27 mouse cellular contexts compared by ENCODE assay signal in the genomic region with DNA sequence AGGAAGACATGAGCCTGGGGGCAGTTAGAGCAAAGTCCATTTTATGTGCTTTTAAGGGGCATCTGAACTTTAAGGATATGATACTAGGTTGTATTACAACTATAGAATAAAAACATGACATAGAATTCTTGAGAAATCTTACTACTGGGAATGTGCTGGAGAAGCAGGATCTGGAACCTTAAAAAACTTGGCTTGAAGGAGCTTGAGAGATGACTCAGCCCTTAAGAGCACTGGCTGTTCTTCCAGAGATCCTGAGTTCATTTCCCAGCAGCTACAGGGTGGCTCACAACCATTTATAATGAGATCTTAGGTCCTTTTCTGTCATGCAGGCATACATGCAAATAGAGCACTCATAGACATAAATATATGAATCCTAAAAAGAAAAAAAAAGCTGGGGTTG. TPM values are rescaled to one million over a fixed set of nuclear protein-coding genes. Genes with fewer than 3 reads are reported as not detected.
"Had no signal": no experiment of that assay in that cellular context is flagged by ENCODE, and none has a peak within 500 bp of the region (broad histone marks: within the 10 kb centered on the region; RNA-seq: fewer than 3 reads in every experiment).

No protein-coding gene starts in this region.

- H3K27me3 ChIP-seq: limb, embryonic 12.5 days; limb, embryonic 15.5 days; lung, embryonic 15.5 days had no signal

- H3K9me3 ChIP-seq: limb, embryonic 12.5 days; limb, embryonic 15.5 days; lung, embryonic 15.5 days had no signal

- H3K36me3 ChIP-seq: limb, embryonic 12.5 days; limb, embryonic 15.5 days; lung, embryonic 15.5 days had no signal

- ATAC-seq: liver, postnatal 0 days had no signal

- DNase-seq: kidney, adult 2 months; kidney, postnatal 10 days; kidney, postnatal 36 days; layer of hippocampus, postnatal 36 days; liver, postnatal 0 days; lung, postnatal 14 days; lung, postnatal 4 days; midbrain, embryonic 14.5 days; right cerebral cortex, adult 18-20 months; right cerebral cortex, postnatal 14 days; right cerebral cortex, postnatal 4 days; spleen, adult 18-20 months; thymus, adult 18-20 months; thymus, postnatal 36 days had no signal

- H3K4me3 ChIP-seq: left cerebral cortex, adult 2 months; limb, embryonic 12.5 days; limb, embryonic 15.5 days; lung, embryonic 15.5 days had no signal

- H3K4me1 ChIP-seq: lung, embryonic 15.5 days had no signal

- H3K27ac ChIP-seq: left cerebral cortex, adult 2 months; limb, embryonic 12.5 days; limb, embryonic 15.5 days; liver, embryonic 14.5 days; lung, embryonic 15.5 days had no signal

- H3K4me2 ChIP-seq: limb, embryonic 12.5 days; limb, embryonic 15.5 days; liver, embryonic 11.5 days; lung, embryonic 15.5 days; midbrain, embryonic 11.5 days had no signal

- H3K9ac ChIP-seq: limb, embryonic 12.5 days; limb, embryonic 15.5 days; liver, embryonic 14.5 days; liver, postnatal 0 days; lung, embryonic 15.5 days had no signal

RNA-seq across cellular contexts. Expression of a gene that starts 46.7 kb away (rescaled TPM):
- polyA plus RNA-seq: kidney, adult 2 months; kidney, embryonic 14.5 days; limb, embryonic 12.5 days; limb, embryonic 15.5 days; liver, embryonic 11.5 days; liver, embryonic 14.5 days; liver, postnatal 0 days; lung, embryonic 15.5 days; midbrain, embryonic 11.5 days; midbrain, embryonic 14.5 days; midbrain, postnatal 0 days; neural tube, embryonic 11.5 days; neural tube, embryonic 14.5 days; stomach, embryonic 16.5 days; urinary bladder, adult 2 months had no signal
